Mouse (Mus musculus) stomach, postnatal 0 days (tissue): ENCODE results near the gene Hist1h2ak. TPM values are rescaled to one million over a fixed set of nuclear protein-coding genes. Genes with fewer than 3 reads are reported as not detected.
"Not testable (repeated sequence)": the region's sequence is repeated elsewhere in the genome, so short reads cannot be mapped to it uniquely, and the experiment has no call there.

Experiments used
- ATAC-seq: fragments of 200-750 bp; cut with Nextera tagmentation; 2 replicates; pipeline ENCODE4 v1.8.0; 2017; ENCODE audit not compliant: low FRiP score, low TSS enrichment
- DNase-seq: peaks from one replicate; pipeline ENCODE4 v3.0.0-alpha.2; 2016; ENCODE audit warnings: low spot score
- H3K27ac ChIP-seq: fragments of 300-500 bp; sonication (generic); replicated peaks from 2 replicates; pipeline ENCODE4 v1.5.1; 2014; ENCODE audit warnings: mild to moderate bottlenecking, control low read depth
- H3K27me3 ChIP-seq: fragments of 300-500 bp; sonication (generic); 2 replicates; pipeline ENCODE4 v1.6.1; 2014; ENCODE audit warnings: low read length; ENCODE audit not compliant: control insufficient read depth, insufficient read depth
- H3K36me3 ChIP-seq: fragments of 300-500 bp; sonication (generic); 2 replicates; pipeline ENCODE4 v1.6.1; 2014; ENCODE audit warnings: low read length, mixed read lengths; ENCODE audit not compliant: control insufficient read depth, insufficient read depth
- H3K4me1 ChIP-seq: fragments of 300-500 bp; sonication (generic); replicated peaks from 2 replicates; pipeline ENCODE4 v1.6.1; 2014; ENCODE audit warnings: antibody characterized with exemption; ENCODE audit not compliant: control insufficient read depth, insufficient read depth
- H3K4me2 ChIP-seq: fragments of 300-500 bp; sonication (generic); replicated peaks from 2 replicates; pipeline ENCODE4 v1.6.1; 2014; ENCODE audit warnings: low read depth, mild to moderate bottlenecking, control low read depth, moderate library complexity
- H3K4me3 ChIP-seq: fragments of 300-500 bp; sonication (generic); 2 replicates; pipeline ENCODE4 v1.5.1; 2014; ENCODE audit warnings: low read depth, low read length, control low read depth
- H3K9ac ChIP-seq: fragments of 300-500 bp; sonication (generic); 2 replicates; pipeline ENCODE4 v1.6.1; 2014; ENCODE audit warnings: mild to moderate bottlenecking, low read length, control low read depth, mixed read lengths
- H3K9me3 ChIP-seq: fragments of 300-500 bp; sonication (generic); 2 replicates; pipeline ENCODE4 v1.6.1; 2016; ENCODE audit warnings: low read length; ENCODE audit not compliant: control insufficient read depth
- CTCF ChIP-seq: IDR thresholded peaks from 2 replicates; pipeline ENCODE4 v1.5.1; 2016; ENCODE audit warnings: antibody characterized with exemption, low read depth, mild to moderate bottlenecking, moderate library complexity
- EP300 ChIP-seq: optimal IDR thresholded peaks from 2 replicates; pipeline ENCODE3; 2016; ENCODE audit warnings: antibody characterized with exemption
- WGBS: fragments of 180-500 bp; shearing (Covaris S2); extraction: QIAGEN DNeasy Blood & Tissue Kit; methylation state at CpG from one replicate; pipeline ENCODE4 v1.1.7; 2014; 5-methylcytosine and 5-hydroxymethylcytosine counted together
- polyA plus RNA-seq: library from polyadenylated mRNA; unstranded; fragments of >200 nt; fragmentation: Nextera tagmentation; extraction: Ambion mirVana; gene quantifications from 2 replicates; pipeline ENCODE4 v1.2.1, GENCODE M21; 2015

Gene Hist1h2ak
- polyA plus RNA-seq, 1 experiment from 2014 or later = 19.3 TPM

- peak overlapping the region; percentile 46 for H3K4me2 ChIP-seq
- H3K27me3 ChIP-seq = no peaks in the 10 kb centered on the region
- H3K27ac ChIP-seq = peak overlapping the region; percentile 82
- peaks cover 5% of the 10 kb centered on the region for H3K4me1 ChIP-seq
- 3% methylated on average over 11 of the region's 11 CpGs for WGBS
- H3K36me3 ChIP-seq = no peaks in the 10 kb centered on the region
- H3K9me3 ChIP-seq = no peaks in the 10 kb centered on the region
- ATAC-seq (peak; percentile 72), DNase-seq (no peak)
- no peak overlapping the region for H3K4me3 ChIP-seq
- H3K9ac ChIP-seq = no peak overlapping the region
- no peak for TF ChIP-seq EP300
These were observed 31.2 kb downstream of the Hist1h2ak start for GRCm38 (mm10) chr13:21722373-21722925.

- WGBS = under 1% methylated on average over 34 of the region's 37 CpGs
- peak; percentile 96 for ATAC-seq
- Histone ChIP-seq H3K27ac (peak within 1 kb of the TSS; percentile 82), H3K9ac (peak within 1 kb of the TSS; percentile 31; the same call in 1 of the 2 replicates), H3K4me2 (peak within 1 kb of the TSS; percentile 58), H3K4me3 (peak within 1 kb of the TSS; percentile 33)
- not testable (repeated sequence) for H3K9me3 ChIP-seq, H3K27me3 ChIP-seq, H3K36me3 ChIP-seq, H3K4me1 ChIP-seq
- peak; percentile 64 for DNase-seq
These were observed 31.8 kb downstream of the Hist1h2ak start, which contains the start of gene Hist1h2bm for GRCm38 (mm10) chr13:21721757-21722372. Gene Hist1h2bm, plus strand, starts transcription at chr13:21722044.

DNA sequence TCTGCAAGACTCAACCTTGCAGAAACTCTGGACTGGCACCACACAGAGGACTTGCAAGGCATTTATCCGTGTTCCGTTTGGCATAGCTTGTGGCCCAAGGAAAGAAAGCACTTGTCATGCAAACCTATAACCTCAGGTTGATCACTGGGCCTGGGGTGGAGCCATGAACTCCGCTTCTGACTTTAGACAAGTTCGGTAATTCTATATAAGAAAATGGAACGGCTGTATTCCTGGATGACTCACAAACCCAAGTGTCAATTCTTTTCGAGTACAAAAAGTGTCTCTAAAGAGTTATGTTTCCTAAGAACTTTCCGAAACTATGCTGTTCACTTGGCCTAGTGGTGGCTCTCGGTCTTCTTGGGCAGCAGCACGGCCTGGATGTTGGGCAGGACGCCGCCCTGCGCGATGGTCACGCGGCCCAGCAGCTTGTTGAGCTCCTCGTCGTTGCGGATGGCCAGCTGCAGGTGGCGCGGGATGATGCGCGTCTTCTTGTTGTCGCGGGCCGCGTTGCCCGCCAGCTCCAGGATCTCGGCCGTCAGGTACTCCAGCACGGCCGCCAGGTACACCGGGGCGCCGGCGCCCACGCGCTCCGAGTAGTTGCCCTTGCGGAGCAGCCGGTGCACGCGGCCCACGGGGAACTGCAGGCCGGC, 32.4 kb downstream of the Hist1h2ak start:
- not testable (repeated sequence) for H3K9me3 ChIP-seq, H3K4me1 ChIP-seq, H3K27me3 ChIP-seq, H3K36me3 ChIP-seq, DNase-seq
- Histone ChIP-seq H3K4me2 (peak overlapping the region; percentile 58), H3K9ac (peak overlapping the region; percentile 31; the same call in 1 of the 2 replicates), H3K4me3 (peak overlapping the region; percentile 33), H3K27ac (peak overlapping the region; percentile 78)
- ATAC-seq = peak; percentile 11; the same call in 1 of the 2 replicates
- WGBS = 2% methylated on average over 19 of the region's 44 CpGs

DNA sequence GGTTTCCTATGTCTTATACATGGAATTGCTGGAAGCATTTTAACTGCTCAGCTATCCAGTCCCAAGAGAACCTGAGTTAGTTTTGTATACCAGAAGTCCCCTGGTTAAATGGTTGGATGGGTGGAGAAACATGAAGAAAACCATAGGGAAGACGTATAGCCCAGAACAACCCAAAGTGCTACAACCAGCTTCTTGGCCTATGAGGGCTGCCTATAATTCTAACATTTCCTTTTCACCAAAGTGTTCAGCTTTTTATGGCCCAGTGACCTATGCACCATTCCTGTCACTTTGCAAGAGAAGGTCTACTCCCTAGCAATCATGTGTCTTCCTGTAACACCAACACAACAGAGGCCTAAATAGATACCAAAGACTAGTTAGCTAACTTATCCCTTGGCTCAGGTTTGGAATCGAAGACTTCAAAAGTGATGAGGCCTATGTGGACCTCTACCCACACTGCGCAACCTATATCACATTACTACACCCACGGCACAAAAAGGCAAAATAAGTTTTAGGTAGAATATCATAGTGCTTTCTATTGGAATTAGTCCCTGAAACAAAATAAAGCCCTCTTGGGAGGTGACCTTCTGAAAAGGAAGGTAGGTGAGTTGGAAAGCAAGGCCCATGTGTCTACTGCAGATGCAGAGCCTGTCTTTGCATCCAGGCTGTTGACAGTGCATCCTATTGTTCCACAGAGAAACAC, 35.1 kb downstream of the Hist1h2ak start:
- DNase-seq (no peak), ATAC-seq (no peak)
- Histone ChIP-seq H3K4me3 (peak overlapping the region; percentile 27), H3K27me3 (no peaks in the 10 kb centered on the region), H3K27ac (no peak overlapping the region; the same call in 1 of the 2 replicates), H3K9ac (peak overlapping the region; percentile 55), H3K4me2 (peak overlapping the region; percentile 55), H3K36me3 (no peaks in the 10 kb centered on the region), H3K4me1 (peaks cover 8% of the 10 kb centered on the region), H3K9me3 (no peaks in the 10 kb centered on the region)
- TF ChIP-seq EP300 (no peak), CTCF (no peak)
- 54% methylated on average over 4 of the region's 4 CpGs for WGBS

- WGBS = 1% methylated on average over 24 of the region's 56 CpGs
- H3K27me3 ChIP-seq, H3K9me3 ChIP-seq, H3K4me1 ChIP-seq, H3K36me3 ChIP-seq: not testable (repeated sequence)
- peak within 1 kb of the TSS; percentile 87 for H3K27ac ChIP-seq
- DNase-seq (peak; percentile 82), ATAC-seq (peak; percentile 44)
- H3K4me2 ChIP-seq = peak within 1 kb of the TSS; percentile 61
- peak within 1 kb of the TSS; percentile 55 for H3K9ac ChIP-seq
- H3K4me3 ChIP-seq = peak within 1 kb of the TSS; percentile 38
These were observed 36.0 kb downstream of the Hist1h2ak start, which contains the start of gene Hist1h3h for GRCm38 (mm10) chr13:21717397-21718357. Gene Hist1h3h, plus strand, starts transcription at chr13:21717659.

- not testable (repeated sequence) for H3K4me1 ChIP-seq, H3K9me3 ChIP-seq, H3K27me3 ChIP-seq, H3K36me3 ChIP-seq
- peak; percentile 30; the same call in 1 of the 2 replicates for ATAC-seq
- H3K4me3 ChIP-seq = peak overlapping the region; percentile 38
- peak overlapping the region; percentile 61 for H3K4me2 ChIP-seq
- H3K9ac ChIP-seq = peak overlapping the region; percentile 53
- peak overlapping the region; percentile 87 for H3K27ac ChIP-seq
- peak; percentile 30 for DNase-seq
- under 1% methylated on average over 11 of the region's 38 CpGs for WGBS
These were observed 36.9 kb downstream of the Hist1h2ak start for GRCm38 (mm10) chr13:21716540-21717391.

DNA sequence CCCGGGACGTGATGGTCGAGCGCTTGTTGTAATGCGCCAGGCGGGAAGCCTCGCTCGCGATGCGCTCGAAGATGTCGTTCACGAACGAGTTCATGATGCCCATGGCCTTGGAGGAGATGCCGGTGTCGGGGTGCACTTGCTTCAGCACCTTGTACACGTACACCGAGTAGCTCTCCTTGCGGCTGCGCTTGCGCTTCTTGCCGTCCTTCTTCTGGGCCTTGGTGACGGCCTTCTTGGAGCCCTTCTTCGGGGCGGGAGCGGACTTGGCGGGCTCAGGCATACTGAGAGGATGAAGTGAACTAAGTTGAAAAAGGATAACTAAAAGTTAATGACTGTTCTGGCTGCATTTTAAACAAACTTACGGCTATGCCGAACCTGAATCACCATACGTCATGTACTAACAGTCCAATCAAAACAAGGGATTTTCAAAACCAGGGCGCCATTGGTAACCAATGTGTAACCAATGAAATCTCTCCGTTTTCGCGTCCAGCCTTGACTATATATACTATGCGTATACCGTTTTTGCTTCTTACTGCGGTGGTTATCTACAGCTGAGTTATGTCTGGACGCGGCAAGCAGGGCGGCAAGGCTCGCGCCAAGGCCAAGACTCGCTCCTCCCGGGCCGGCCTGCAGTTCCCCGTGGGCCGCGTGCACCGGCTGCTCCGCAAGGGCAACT, 37.6 kb downstream of the Hist1h2ak start, which contains the start of the genes Hist1h2bl and Hist1h2ai:
Gene Hist1h2bl, minus strand, starts transcription at position 280 of the 676 bp plus-strand sequence.
Gene Hist1h2ai, plus strand, starts transcription at position 559 of the 676 bp plus-strand sequence.
- Histone ChIP-seq H3K4me3 (peak within 1 kb of the TSS; percentile 38), H3K27ac (peak within 1 kb of the TSS; percentile 87), H3K9ac (peak within 1 kb of the TSS; percentile 56), H3K4me2 (peak within 1 kb of the TSS; percentile 61)
- DNase-seq (peak; percentile 78), ATAC-seq (peak; percentile 93)
- H3K36me3 ChIP-seq, H3K27me3 ChIP-seq, H3K4me1 ChIP-seq, H3K9me3 ChIP-seq: not testable (repeated sequence)
- under 1% methylated on average over 25 of the region's 50 CpGs for WGBS
